Mouse (Mus musculus) heart, postnatal 0 days (tissue): ENCODE measurements at regions not wholly inside any gene's neighbourhood (a gene's known extent, or its start where the extent isn't known, plus 50 kb on each side); places are given as distances from the start of the nearest gene placed in this dataset.
"Not testable (repeated sequence)": the region's sequence is repeated elsewhere in the genome, so short reads cannot be mapped to it uniquely, and the experiment has no call there.

Experiments
- ATAC-seq: fragments of 200-750 bp; cut with Nextera tagmentation; 2 replicates; pipeline ENCODE4 v1.8.0; 2017; ENCODE audit warnings: low read depth, moderate number of reproducible peaks, moderate library complexity; ENCODE audit not compliant: insufficient read depth
- DNase-seq: peaks from one replicate; pipeline ENCODE4 v3.0.0-alpha.2; 2016; ENCODE audit warnings: low spot score
- H3K27ac ChIP-seq: fragments of 300-500 bp; sonication (generic); 2 replicates; pipeline ENCODE4 v1.5.1; 2014; ENCODE audit warnings: low read depth, mild to moderate bottlenecking
- H3K27me3 ChIP-seq: fragments of 300-500 bp; sonication (generic); 2 replicates; pipeline ENCODE4 v1.6.1; 2014; ENCODE audit warnings: low read length, mixed read lengths; ENCODE audit not compliant: control insufficient read depth, insufficient read depth
- H3K36me3 ChIP-seq: fragments of 300-500 bp; sonication (generic); replicated peaks from 2 replicates; pipeline ENCODE4 v1.6.1; 2014; ENCODE audit warnings: low read length, mixed read lengths; ENCODE audit not compliant: control insufficient read depth, insufficient read depth
- H3K4me1 ChIP-seq: fragments of 300-500 bp; sonication (generic); 2 replicates; pipeline ENCODE4 v1.6.1; 2014; ENCODE audit warnings: antibody characterized with exemption; ENCODE audit not compliant: control insufficient read depth, insufficient read depth
- H3K4me2 ChIP-seq: fragments of 300-500 bp; sonication (generic); 2 replicates; pipeline ENCODE4 v1.6.1; 2014; ENCODE audit warnings: low read depth, mild to moderate bottlenecking, low read length, moderate library complexity
- H3K4me3 ChIP-seq: fragments of 300-500 bp; sonication (generic); 2 replicates; pipeline ENCODE4 v1.5.1; 2014; ENCODE audit warnings: low read depth, low read length
- H3K9ac ChIP-seq: fragments of 300-500 bp; sonication (generic); replicated peaks from 2 replicates; pipeline ENCODE4 v1.6.1; 2014; ENCODE audit warnings: low read depth, low read length, mixed read lengths
- H3K9me3 ChIP-seq: fragments of 300-500 bp; sonication (generic); replicated peaks from 2 replicates; pipeline ENCODE4 v1.6.1; 2016; ENCODE audit warnings: low read length; ENCODE audit not compliant: control insufficient read depth
- CTCF ChIP-seq: IDR thresholded peaks from 2 replicates; pipeline ENCODE4 v1.5.1; 2016; ENCODE audit warnings: antibody characterized with exemption, control low read depth, low read depth
- EP300 ChIP-seq: IDR thresholded peaks from 2 replicates; pipeline ENCODE4 v1.6.1; 2016; ENCODE audit warnings: antibody characterized with exemption, low read depth
- WGBS: fragments of 180-500 bp; shearing (Covaris S2); extraction: QIAGEN DNeasy Blood & Tissue Kit; methylation state at CpG from one replicate; pipeline ENCODE4 v1.1.7; 2014; 5-methylcytosine and 5-hydroxymethylcytosine counted together

DNA sequence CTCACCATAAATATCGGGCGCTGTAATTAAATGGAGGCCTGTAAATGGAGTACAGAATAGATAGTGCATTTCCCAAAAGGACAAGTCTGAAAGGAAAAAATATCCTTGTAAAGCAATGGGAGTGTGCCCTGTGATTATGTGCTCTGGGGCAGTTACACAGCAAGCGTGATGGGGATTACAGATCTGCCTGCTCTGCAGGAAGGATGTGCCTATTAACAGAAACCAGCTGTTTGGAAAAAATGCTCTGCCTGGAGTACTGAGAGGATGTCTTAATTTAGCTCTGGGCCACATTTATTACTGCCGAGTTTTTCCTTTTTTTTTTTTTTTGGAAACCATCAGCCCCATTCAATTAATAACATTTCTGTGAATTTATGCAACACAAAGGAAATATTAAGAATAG, 344.9 kb upstream of the Tpk1 start:
- no peak for TF ChIP-seq CTCF
- TF ChIP-seq EP300, result no peak
- Histone ChIP-seq H3K27ac (no peak overlapping the region), H3K36me3 (no peaks in the 10 kb centered on the region), H3K4me3 (no peak overlapping the region), H3K27me3 (no peaks in the 10 kb centered on the region), H3K9ac (no peak overlapping the region), H3K9me3 (no peaks in the 10 kb centered on the region), H3K4me2 (no peak overlapping the region), H3K4me1 (no peaks in the 10 kb centered on the region)
- ATAC-seq (no peak), DNase-seq (peak; percentile 15)
- 59% methylated on average over 4 of the region's 4 CpGs for WGBS

DNA sequence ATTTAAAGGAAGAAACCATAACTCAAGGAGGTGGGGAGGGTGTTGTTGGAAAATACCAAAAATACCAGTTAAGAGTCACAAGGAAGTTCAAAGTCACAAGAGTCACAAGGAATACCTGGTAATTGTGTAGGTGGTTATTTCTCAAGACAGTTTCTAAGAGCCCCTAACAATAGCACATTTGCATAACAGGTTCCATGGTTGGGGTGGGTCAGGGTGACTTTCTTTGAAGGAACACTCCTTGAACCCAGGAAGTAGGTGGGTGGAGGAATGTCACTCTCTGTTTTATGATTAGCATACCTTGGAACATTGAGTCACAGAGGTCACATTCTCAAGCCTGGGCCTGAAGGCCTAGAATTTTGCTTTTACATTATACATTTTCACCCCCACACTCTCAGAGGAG, 341.1 kb upstream of the Tpk1 start:
- not testable (repeated sequence) for H3K27ac ChIP-seq, H3K27me3 ChIP-seq, H3K4me2 ChIP-seq, ATAC-seq, H3K4me1 ChIP-seq, DNase-seq, H3K9ac ChIP-seq, H3K36me3 ChIP-seq, H3K9me3 ChIP-seq, H3K4me3 ChIP-seq
